Mouse (Mus musculus) gastrocnemius, adult 18-20 months (tissue): ENCODE data around the gene Crhr2. TPM values are rescaled to one million over a fixed set of nuclear protein-coding genes. Genes with fewer than 3 reads are reported as not detected.

Experiments used
- DNase-seq: peaks from one replicate; pipeline ENCODE4 v3.0.0; 2021; ENCODE audit warnings: low spot score
- total RNA-seq, 2 experiments: library from RNA; stranded (reverse); gene quantifications; 2 replicates each; pipeline ENCODE4 v1.2.3; 2021

Crhr2 gene
- total RNA-seq, 2 experiments from 2014 or later: 17.6 to 26.5 TPM

DNA sequence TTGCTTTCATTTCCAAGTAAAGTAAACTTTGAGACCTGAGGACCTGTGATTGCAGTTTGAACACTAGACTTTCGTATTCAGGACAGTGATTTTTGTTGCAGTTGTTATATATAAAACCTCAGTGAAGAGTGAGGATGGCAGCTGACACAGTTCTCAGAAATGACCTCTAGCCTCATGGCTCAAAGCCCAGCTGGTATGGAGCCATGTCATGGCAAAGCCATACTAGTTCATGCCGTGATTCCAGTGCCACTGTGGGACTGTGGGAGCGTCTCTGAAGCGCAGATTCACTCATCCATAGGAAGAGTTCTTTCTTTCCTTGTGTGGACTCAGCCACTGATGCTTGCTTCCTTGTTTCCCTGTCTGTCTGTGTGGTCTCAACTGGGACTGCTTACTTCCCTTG, 78.3 kb downstream of the Crhr2 start:
- DNase-seq: no peak

DNA sequence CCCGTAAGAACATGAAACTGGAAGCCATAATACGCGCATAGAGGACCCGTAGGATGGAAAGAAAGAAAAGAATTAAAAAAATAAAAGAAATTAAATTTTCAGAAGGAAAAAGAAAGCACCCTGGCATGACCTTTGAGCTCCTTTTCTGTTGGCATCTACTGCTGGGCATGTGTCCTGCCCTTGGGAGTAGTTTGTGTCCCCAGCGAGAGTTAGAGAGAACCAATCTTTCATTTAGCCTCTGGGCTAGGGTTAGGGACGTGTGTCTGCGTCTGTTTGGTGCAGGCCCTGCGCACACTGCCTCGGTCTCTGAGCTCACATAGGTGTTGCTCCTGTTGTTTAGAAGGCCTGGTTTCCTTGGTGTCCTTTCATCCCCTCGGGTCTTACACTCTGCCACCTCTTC, 83.6 kb downstream of the Crhr2 start:
- no peak for DNase-seq

DNA sequence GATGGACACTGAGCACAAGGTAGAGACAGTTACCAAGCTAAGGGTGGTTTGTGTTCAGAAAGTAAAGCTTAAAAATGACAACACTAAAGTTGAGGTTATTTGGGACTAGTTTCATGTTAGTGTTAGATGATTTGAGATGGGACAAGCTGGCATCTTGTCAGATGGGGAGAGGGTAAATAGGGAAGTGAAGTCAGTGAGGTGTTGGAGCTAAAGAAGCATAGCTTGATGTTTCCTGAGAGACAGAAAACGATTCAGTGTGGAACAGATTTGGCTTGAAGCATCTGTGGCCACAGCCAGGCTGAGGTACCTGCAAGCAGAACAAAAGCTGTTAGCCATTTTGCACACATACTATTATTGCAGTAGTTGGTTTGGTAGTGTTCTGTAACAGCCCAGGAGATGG, 87.5 kb downstream of the Crhr2 start:
- DNase-seq: no peak

DNA sequence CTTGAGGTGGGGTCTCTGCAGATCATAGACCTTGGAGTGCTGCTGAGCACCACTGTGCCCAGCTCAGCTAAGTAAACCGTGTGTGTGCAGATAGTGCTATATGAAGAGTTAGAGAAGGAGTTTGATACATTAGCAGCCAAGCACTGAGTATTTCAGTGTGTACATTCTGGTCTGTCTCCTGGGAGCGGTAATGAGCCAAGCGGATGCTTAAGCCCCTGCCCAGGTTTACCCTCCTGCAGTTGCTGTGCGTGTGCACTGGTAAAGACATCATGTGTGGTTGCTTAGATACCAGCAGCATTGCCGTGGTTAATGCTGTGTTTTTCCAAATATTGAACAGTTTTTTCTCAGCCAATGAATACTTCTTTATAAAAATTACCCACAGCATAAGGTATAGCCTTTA, 88.3 kb downstream of the Crhr2 start:
- DNase-seq: no peak

DNA sequence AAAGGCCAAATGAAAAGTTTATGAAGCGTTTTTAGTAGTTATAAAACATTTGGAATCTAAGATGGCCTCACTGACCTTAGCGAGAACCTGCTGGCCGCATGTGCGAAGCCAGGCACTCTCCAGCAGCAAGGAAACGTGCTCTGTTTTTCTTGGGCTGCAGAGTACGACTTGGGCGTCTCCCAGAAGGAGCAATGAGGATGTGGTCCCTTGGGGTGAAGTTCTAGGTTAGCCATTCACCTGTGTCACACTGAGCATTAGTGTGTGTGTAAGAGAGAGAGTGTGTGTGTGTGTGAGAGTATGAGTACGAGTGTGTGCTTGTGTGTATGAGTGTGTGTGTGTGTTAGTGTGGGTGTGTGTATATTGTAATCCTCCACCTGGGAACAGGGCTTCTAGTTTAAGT, 89.6 kb downstream of the Crhr2 start:
- DNase-seq: no peak

Other genes with a start within 250 kb of the Crhr2 start
- 1 to 10 TPM; 7.1 to 8.1 TPM for gene Nod1, start 160.4 kb downstream of the Crhr2 start, total RNA-seq
- 1 to 10 TPM; 6.6 to 8.3 TPM for gene Ggct, start 140.1 kb downstream of the Crhr2 start, total RNA-seq
- 10 to 100 TPM; 59.2 to 59.4 TPM for gene Gars, start 95.0 kb downstream of the Crhr2 start, total RNA-seq
- gene Inmt, start 42.0 kb upstream of the Crhr2 start, total RNA-seq: 10 to 100 TPM; 13.8 to 16.1 TPM
- gene Mindy4, start 70.4 kb upstream of the Crhr2 start, total RNA-seq: 1 to 10 TPM; 1.7 to 2.5 TPM
- gene Aqp1, start 203.4 kb upstream of the Crhr2 start, total RNA-seq: 100 to 1,000 TPM; 212 to 215 TPM
- not detected for gene Ghrhr, start 243.3 kb upstream of the Crhr2 start, total RNA-seq